Mouse (Mus musculus) G1E (cell line): ENCODE measurements around the gene Ccdc88b.

Experiments
- CTCF ChIP-seq: IDR thresholded peaks from 2 replicates; pipeline ENCODE4 v1.5.1; 2012; ENCODE audit warnings: low read depth, low read length, inconsistent platforms, mixed read lengths
- GATA1 ChIP-seq: IDR thresholded peaks from 2 replicates; pipeline ENCODE4 v1.6.1; 2012; ENCODE audit warnings: borderline replicate concordance, low read length, inconsistent platforms, mixed read lengths
- GATA2 ChIP-seq: IDR thresholded peaks from 2 replicates; pipeline ENCODE4 v1.6.1; 2012; ENCODE audit warnings: low read depth, low read length, inconsistent platforms, borderline replicate concordance
- TAL1 ChIP-seq: conservative IDR thresholded peaks from 2 replicates; pipeline ENCODE4 v1.6.1; 2012; ENCODE audit warnings: low read depth, low read length, inconsistent platforms, mixed read lengths

GRCm38 (mm10) chr19:6876799-6877198 is 18.8 kb upstream of the Ccdc88b start:
- TF ChIP-seq CTCF, result no peak
- no peak for TF ChIP-seq GATA1
- no peak for TF ChIP-seq GATA2
- no peak for TF ChIP-seq TAL1
